Mouse (Mus musculus) midbrain, embryonic 10.5 days (tissue): ENCODE results near the gene Teddm1a. TPM values are rescaled to one million over a fixed set of nuclear protein-coding genes. Genes with fewer than 3 reads are reported as not detected.
"Not testable (repeated sequence)": the region's sequence is repeated elsewhere in the genome, so short reads cannot be mapped to it uniquely, and the experiment has no call there.

ENCODE experiments used
- DNase-seq: peaks from one replicate; pipeline ENCODE4 v3.0.0-alpha.2; 2017; ENCODE audit warnings: low spot score
- H3K27ac ChIP-seq: fragments of 300-500 bp; sonication (generic); replicated peaks from 2 replicates; pipeline ENCODE4 v1.5.1; 2016; ENCODE audit warnings: mild to moderate bottlenecking
- H3K27me3 ChIP-seq: fragments of 300-500 bp; sonication (generic); 2 replicates; pipeline ENCODE4 v1.6.1; 2016; ENCODE audit warnings: low read depth, mild to moderate bottlenecking; ENCODE audit not compliant: poor library complexity, severe bottlenecking
- H3K36me3 ChIP-seq: fragments of 300-500 bp; sonication (generic); 2 replicates; pipeline ENCODE4 v1.6.1; 2016; ENCODE audit warnings: mild to moderate bottlenecking, moderate library complexity
- H3K4me1 ChIP-seq: fragments of 300-500 bp; sonication (generic); 2 replicates; pipeline ENCODE4 v1.6.1; 2016
- H3K4me3 ChIP-seq: fragments of 300-500 bp; sonication (generic); 2 replicates; pipeline ENCODE4 v1.5.1; 2016; ENCODE audit warnings: mild to moderate bottlenecking, moderate library complexity
- H3K9me3 ChIP-seq: fragments of 300-500 bp; sonication (generic); replicated peaks from 2 replicates; pipeline ENCODE4 v1.6.1; 2016; ENCODE audit warnings: mild to moderate bottlenecking
- WGBS: fragments of 180-500 bp; shearing (Covaris S2); methylation state at CpG from one replicate; pipeline ENCODE4 v1.1.7; 2016; 5-methylcytosine and 5-hydroxymethylcytosine counted together
- polyA plus RNA-seq: library from polyadenylated mRNA; unstranded; fragments of >200 nt; fragmentation: Nextera tagmentation; extraction: Ambion mirVana; gene quantifications from 2 replicates; pipeline ENCODE4 v1.2.1, GENCODE M21; 2016

The Teddm1a gene
- not detected in 2 replicates for polyA plus RNA-seq

DNA sequence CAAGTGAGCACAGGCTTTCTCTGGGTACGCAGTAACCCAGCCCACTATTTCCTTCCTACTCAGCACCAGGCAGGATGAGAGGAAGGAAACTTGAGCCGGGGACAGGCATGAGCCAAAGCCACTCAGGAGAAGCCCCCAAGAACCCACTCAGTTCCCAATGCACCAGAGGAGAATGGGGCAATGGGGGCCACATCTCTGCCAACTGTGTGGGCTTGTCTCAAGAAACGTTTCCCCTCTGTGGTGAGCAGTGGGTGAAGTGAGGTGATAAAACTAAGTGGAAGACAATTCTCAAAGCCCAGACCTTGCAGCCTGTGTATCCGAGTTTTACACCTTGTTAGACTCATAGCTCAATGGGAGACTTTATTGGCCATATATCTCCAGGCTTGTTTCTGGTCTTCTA, at the start of gene Teddm1a:
Gene Teddm1a, plus strand, starts transcription at position 301 of the 400 bp plus-strand sequence.
- Histone ChIP-seq H3K27ac (no peak within 1 kb of the TSS), H3K4me3 (no peak within 1 kb of the TSS), H3K9me3 (no peaks in the 10 kb centered on the region), H3K36me3 (no peaks in the 10 kb centered on the region), H3K4me1 (peaks cover 8% of the 10 kb centered on the region), H3K27me3 (no peaks in the 10 kb centered on the region)
- no peak for DNase-seq
- WGBS, result 82% methylated on average over 4 of the region's 4 CpGs

- Histone ChIP-seq H3K36me3 (no peaks in the 10 kb centered on the region), H3K4me1 (no peaks in the 10 kb centered on the region), H3K27ac (no peak overlapping the region), H3K4me3 (no peak overlapping the region), H3K9me3 (no peaks in the 10 kb centered on the region), H3K27me3 (no peaks in the 10 kb centered on the region)
- DNase-seq, result no peak
- 92% methylated on average over 11 of the region's 11 CpGs for WGBS
These were observed 49.3 kb upstream of the Teddm1a start for GRCm38 (mm10) chr1:153842121-153842740.

DNA sequence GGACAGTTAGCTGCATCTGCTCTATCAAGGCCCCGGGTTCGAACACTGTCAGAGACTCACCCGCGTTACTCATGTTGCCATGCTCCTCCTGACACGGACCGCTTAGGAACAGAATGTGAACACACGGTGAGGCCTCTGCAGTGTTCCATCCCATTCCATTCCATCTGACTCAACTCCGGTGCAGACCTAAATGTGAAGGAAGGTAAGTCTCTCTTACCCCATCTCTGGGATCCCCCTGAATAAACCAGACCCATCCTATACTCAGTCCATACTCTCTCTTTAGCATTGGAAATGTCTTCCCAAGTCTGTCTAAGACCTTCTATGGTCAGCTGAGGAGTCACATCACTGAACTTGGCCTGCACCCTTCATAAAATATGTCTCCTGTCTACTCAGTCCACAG, 47.5 kb upstream of the Teddm1a start, which contains the start of gene Rgsl1:
Gene Rgsl1, minus strand, starts transcription at position 101 of the 400 bp plus-strand sequence.
- WGBS, result 93% methylated on average over 8 of the region's 8 CpGs
- H3K4me1 ChIP-seq, result no peaks in the 10 kb centered on the region
- no peak within 1 kb of the TSS for H3K27ac ChIP-seq
- DNase-seq, result no peak
- no peaks in the 10 kb centered on the region for H3K36me3 ChIP-seq
- no peaks in the 10 kb centered on the region for H3K27me3 ChIP-seq
- H3K4me3 ChIP-seq, result no peak within 1 kb of the TSS
- H3K9me3 ChIP-seq, result no peaks in the 10 kb centered on the region

DNA sequence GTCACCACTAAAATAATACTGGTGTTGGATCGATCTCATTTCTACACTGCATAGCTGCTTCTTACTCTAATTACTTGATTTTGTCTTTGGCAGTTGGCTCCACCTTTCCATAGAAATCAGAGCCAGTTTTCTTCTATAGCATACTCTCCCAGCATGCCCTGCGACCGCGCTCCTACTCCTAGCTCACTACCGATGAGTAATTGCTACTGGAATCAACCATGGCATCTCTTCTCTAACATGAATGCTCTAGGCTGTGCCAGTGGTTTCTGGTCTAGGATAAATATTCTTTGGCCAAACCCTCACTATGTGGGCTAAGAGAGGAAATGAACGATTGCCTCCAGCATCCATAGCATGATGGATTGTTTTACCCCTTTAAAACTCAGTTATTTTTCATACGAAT, 45.1 kb upstream of the Teddm1a start:
- no peaks in the 10 kb centered on the region for H3K9me3 ChIP-seq
- H3K27ac ChIP-seq, result no peak overlapping the region
- H3K36me3 ChIP-seq, result no peaks in the 10 kb centered on the region
- WGBS, result 93% methylated on average over 7 of the region's 7 CpGs
- H3K4me3 ChIP-seq, result no peak overlapping the region
- DNase-seq, result no peak
- H3K4me1 ChIP-seq, result no peaks in the 10 kb centered on the region
- no peaks in the 10 kb centered on the region for H3K27me3 ChIP-seq

- Histone ChIP-seq H3K27me3 (no peaks in the 10 kb centered on the region), H3K4me1 (no peaks in the 10 kb centered on the region), H3K27ac (no peak overlapping the region), H3K9me3 (no peaks in the 10 kb centered on the region), H3K4me3 (no peak overlapping the region), H3K36me3 (no peaks in the 10 kb centered on the region)
- no peak for DNase-seq
- 39% methylated on average over 6 of the region's 6 CpGs for whole genome bisulfite sequencing
These were observed 44.7 kb upstream of the Teddm1a start for GRCm38 (mm10) chr1:153846867-153847266.

DNA sequence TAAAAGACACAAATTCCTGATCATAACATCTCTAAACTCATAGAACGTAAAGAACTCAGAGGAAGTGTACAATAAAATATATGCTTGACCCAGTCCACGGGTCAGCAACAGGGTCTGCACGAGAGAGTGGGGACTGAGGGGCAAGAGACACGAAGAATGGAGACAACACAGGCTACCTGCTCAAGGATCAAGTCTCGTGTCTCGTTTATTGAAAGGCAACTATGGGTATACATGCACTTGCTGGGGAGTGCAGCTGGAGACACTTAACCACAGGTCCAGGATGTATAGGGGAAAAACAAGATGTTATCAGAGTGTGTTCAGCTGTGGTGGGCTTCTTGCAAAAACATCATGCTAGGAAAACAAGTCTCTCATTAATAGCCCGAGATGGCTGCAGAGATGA, 38.8 kb upstream of the Teddm1a start:
- not testable (repeated sequence) for H3K27me3 ChIP-seq, H3K4me1 ChIP-seq, H3K36me3 ChIP-seq, H3K9me3 ChIP-seq, H3K27ac ChIP-seq, DNase-seq, H3K4me3 ChIP-seq
- WGBS, result 82% methylated on average over 7 of the region's 7 CpGs

DNA sequence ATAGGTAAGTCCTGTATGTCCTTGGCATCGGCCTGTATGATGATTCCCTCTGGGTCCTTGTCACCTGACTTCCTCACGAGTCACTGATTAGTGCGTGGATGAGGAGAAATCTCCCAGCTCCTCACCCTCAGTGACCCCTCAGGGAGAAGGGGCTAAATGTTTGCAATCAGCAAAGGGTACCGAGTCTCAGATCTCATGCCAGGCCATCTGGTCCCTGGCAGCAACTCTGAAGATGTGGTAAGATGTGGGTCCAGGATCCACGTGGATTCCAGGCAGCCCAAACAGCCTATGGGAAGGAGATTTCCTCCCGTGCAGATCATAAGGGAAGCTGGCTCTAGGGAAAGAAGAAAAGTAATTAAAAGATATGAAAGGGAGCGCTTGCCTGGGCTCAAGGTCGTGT, 35.6 kb upstream of the Teddm1a start:
- no peaks in the 10 kb centered on the region for H3K9me3 ChIP-seq
- no peaks in the 10 kb centered on the region for H3K27me3 ChIP-seq
- H3K36me3 ChIP-seq, result no peaks in the 10 kb centered on the region
- no peak overlapping the region for H3K27ac ChIP-seq
- H3K4me3 ChIP-seq, result no peak overlapping the region
- no peaks in the 10 kb centered on the region for H3K4me1 ChIP-seq
- no peak for DNase-seq
- 90% methylated on average over 8 of the region's 8 CpGs for WGBS

DNA sequence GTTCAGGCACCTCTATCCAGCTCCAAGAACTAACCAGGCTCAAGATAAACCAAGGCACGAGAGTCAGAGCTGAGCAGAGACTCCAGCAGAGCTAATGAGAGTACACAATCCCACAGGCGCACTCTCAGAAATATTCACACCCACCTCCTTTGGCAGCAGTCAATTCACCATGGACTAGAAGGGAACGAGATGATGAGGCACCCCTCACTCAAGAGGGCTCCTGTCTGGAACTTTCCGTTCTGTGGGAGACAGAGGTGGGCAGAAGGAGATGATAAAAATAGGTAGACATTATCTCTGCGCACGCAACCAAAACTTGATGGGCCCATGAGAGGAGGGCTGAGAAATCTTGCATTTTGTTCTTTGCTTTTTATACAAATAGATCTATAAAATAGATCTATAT, 17.5 kb upstream of the Teddm1a start, which contains the start of gene Teddm1b:
Gene Teddm1b, plus strand, starts transcription at position 301 of the 400 bp plus-strand sequence.
- DNase-seq, result no peak
- Histone ChIP-seq H3K27me3 (no peaks in the 10 kb centered on the region), H3K4me3 (no peak within 1 kb of the TSS), H3K27ac (no peak within 1 kb of the TSS), H3K36me3 (no peaks in the 10 kb centered on the region), H3K4me1 (no peaks in the 10 kb centered on the region), H3K9me3 (no peaks in the 10 kb centered on the region)
- WGBS, result 87% methylated on average over 6 of the region's 6 CpGs

DNA sequence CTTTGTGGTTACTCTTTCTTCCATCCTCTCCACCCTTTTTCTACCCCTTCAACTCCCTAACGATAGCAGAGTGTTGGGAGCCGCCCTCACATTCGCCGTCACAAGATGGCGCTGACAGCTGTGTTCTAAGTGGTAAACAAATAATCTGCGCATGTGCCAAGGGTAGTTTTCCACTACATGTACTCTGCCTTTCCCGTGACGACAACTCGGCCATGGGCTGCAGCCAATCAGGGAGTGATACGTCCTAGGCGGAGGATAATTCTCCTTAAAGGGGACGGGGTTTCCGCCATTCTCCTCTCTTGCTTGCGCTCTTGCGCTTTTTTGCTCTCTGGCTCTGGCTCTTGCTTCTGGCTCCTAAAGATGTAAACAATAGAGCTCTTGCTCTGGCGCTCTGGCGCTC, 11.2 kb upstream of the Teddm1a start:
- not testable (repeated sequence) for H3K9me3 ChIP-seq, H3K4me1 ChIP-seq, H3K27me3 ChIP-seq, H3K4me3 ChIP-seq, H3K27ac ChIP-seq, DNase-seq, H3K36me3 ChIP-seq
- 94% methylated on average over 17 of the region's 17 CpGs for WGBS

- Histone ChIP-seq H3K4me3 (no peak overlapping the region), H3K27me3 (no peaks in the 10 kb centered on the region), H3K27ac (no peak overlapping the region), H3K9me3 (no peaks in the 10 kb centered on the region), H3K36me3 (no peaks in the 10 kb centered on the region), H3K4me1 (peaks cover 8% of the 10 kb centered on the region)
- no peak for DNase-seq
- WGBS, result 40% methylated on average over 17 of the region's 17 CpGs
These were observed 5.4 kb upstream of the Teddm1a start for GRCm38 (mm10) chr1:153886024-153886633.

DNA sequence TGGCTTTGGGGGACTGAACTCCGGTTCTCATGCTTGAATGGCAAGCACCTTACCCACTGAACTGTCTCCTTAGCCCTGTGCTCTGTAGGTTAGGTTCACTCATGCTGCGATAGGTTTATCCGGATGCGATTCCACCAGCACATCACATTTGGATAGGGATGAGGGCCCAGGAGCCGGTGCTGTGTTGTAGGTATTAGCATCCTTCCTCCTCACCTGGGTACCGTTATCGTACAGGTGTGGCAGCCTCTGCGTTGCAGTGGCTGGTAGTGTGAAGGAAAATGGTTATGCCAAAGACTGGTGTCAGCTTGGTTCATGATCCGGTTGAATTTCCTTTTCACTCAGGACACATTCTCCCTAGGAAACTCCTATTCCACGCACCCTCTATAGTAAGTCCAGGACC, 1.4 kb upstream of the Teddm1a start:
- H3K27ac ChIP-seq, result no peak overlapping the region
- no peaks in the 10 kb centered on the region for H3K27me3 ChIP-seq
- peaks cover 9% of the 10 kb centered on the region for H3K4me1 ChIP-seq
- WGBS, result 93% methylated on average over 10 of the region's 10 CpGs
- no peaks in the 10 kb centered on the region for H3K36me3 ChIP-seq
- H3K9me3 ChIP-seq, result no peaks in the 10 kb centered on the region
- no peak for DNase-seq
- H3K4me3 ChIP-seq, result no peak overlapping the region

- H3K27me3 ChIP-seq, result no peaks in the 10 kb centered on the region
- no peaks in the 10 kb centered on the region for H3K36me3 ChIP-seq
- H3K27ac ChIP-seq, result no peak overlapping the region
- no peaks in the 10 kb centered on the region for H3K9me3 ChIP-seq
- WGBS, result 81% methylated on average over 2 of the region's 2 CpGs
- no peak for DNase-seq
- no peak overlapping the region for H3K4me3 ChIP-seq
- peaks cover 6% of the 10 kb centered on the region for H3K4me1 ChIP-seq
These were observed 2.2 kb downstream of the Teddm1a start for GRCm38 (mm10) chr1:153893746-153894145.

- no peak for DNase-seq
- Histone ChIP-seq H3K27ac (no peak overlapping the region), H3K27me3 (no peaks in the 10 kb centered on the region), H3K4me3 (no peak overlapping the region), H3K36me3 (no peaks in the 10 kb centered on the region), H3K4me1 (peaks cover 12% of the 10 kb centered on the region), H3K9me3 (no peaks in the 10 kb centered on the region)
- 67% methylated on average over 8 of the region's 8 CpGs for WGBS
These were observed 2.8 kb downstream of the Teddm1a start for GRCm38 (mm10) chr1:153894201-153894893.
